Mouse (Mus musculus): ENCODE results near the gene Zfyve9.

DNA sequence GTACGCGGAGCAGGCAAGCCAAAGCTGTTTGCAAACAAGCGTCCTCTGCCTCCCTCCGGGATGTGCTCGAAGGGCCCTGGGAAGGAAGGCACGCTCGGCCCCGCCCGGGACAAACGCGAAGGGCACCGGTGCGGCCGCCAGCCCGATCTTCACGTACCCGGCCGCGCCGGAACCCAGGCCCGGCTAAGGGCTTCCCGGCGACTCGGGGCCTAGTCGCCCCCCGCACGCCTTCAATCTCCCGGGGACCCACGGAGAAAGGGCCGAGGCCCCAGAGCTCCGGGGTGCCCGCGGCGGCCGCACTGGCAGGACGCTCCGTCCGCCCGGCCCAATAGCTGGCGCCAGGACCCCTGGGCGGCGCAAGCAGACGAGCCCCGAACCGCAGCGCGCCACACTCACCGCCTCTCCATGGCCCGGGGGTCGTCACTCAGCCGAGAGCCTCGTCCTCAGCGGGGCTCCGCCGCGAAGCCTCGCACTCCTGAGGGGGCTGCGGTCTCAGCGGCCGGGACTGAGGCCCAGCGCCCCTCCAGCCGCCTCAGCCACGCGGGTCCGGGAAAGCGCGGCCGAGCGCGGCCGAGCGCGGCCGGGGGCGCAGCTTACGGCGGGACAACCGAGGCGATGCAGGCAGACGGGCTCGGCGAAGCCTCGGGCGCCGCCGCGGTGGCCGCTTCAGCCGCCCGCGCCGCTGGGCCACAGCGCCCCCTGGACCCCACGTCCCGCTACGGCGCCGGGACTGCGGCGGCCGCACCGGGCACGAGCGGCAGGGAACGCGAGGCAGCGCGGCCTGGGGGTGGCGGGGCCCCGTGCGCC is at the start of gene Zfyve9:
- TF ChIP-seq CTCF (IDR thresholded peaks at IDR 0.05; ENCODE audit: insufficient read depth, low read depth, low read length) (peak; percentile 34; the same call in 1 of the 2 replicates), POLR2A (IDR thresholded peaks at IDR 0.05; ENCODE audit: insufficient read depth, low read depth, low read length) (peak; percentile 46)
